Mouse (Mus musculus) neural tube, embryonic 11.5 days (tissue): ENCODE data around the gene Asnsd1. TPM values are rescaled to one million over a fixed set of nuclear protein-coding genes. Genes with fewer than 3 reads are reported as not detected.
"Not testable (repeated sequence)": the region's sequence is repeated elsewhere in the genome, so short reads cannot be mapped to it uniquely, and the experiment has no call there.

Source experiments
- ATAC-seq: fragments of 200-750 bp; cut with Nextera tagmentation; 2 replicates; pipeline ENCODE4 v1.8.0; 2017; ENCODE audit warnings: moderate number of reproducible peaks, mild to moderate bottlenecking, moderate TSS enrichment, moderate library complexity; ENCODE audit not compliant: insufficient read depth, low FRiP score, low TSS enrichment
- DNase-seq: peaks from one replicate; pipeline ENCODE4 v3.0.0-alpha.2; 2015; ENCODE audit warnings: low spot score
- H3K27ac ChIP-seq: fragments of 300-500 bp; sonication (generic); 2 replicates; pipeline ENCODE4 v1.5.1; 2014; ENCODE audit warnings: low read depth, mild to moderate bottlenecking, low read length
- H3K27me3 ChIP-seq: fragments of 300-500 bp; sonication (generic); 2 replicates; pipeline ENCODE4 v1.6.1; 2014; ENCODE audit warnings: mild to moderate bottlenecking, low read length, mixed read lengths; ENCODE audit not compliant: control insufficient read depth, insufficient read depth
- H3K36me3 ChIP-seq: fragments of 300-500 bp; sonication (generic); 2 replicates; pipeline ENCODE4 v1.6.1; 2014; ENCODE audit warnings: mild to moderate bottlenecking, low read length, moderate library complexity, mixed read lengths; ENCODE audit not compliant: control insufficient read depth, insufficient read depth
- H3K4me1 ChIP-seq: fragments of 300-500 bp; sonication (generic); 2 replicates; pipeline ENCODE4 v1.6.1; 2014; ENCODE audit warnings: low read length, mixed read lengths; ENCODE audit not compliant: control insufficient read depth, insufficient read depth
- H3K4me2 ChIP-seq: fragments of 300-500 bp; sonication (generic); 2 replicates; pipeline ENCODE4 v1.6.1; 2014; ENCODE audit warnings: low read depth, mild to moderate bottlenecking, moderate library complexity
- H3K4me3 ChIP-seq: fragments of 300-500 bp; sonication (generic); 2 replicates; pipeline ENCODE4 v1.5.1; 2014; ENCODE audit warnings: low read depth, low read length
- H3K9ac ChIP-seq: fragments of 300-500 bp; sonication (generic); 2 replicates; pipeline ENCODE4 v1.6.1; 2014; ENCODE audit warnings: mild to moderate bottlenecking, low read length
- H3K9me3 ChIP-seq: fragments of 300-500 bp; sonication (generic); 2 replicates; pipeline ENCODE4 v1.6.1; 2016; ENCODE audit warnings: low read length; ENCODE audit not compliant: control insufficient read depth
- WGBS: fragments of 180-500 bp; shearing (Covaris S2); extraction: QIAGEN DNeasy Blood & Tissue Kit; methylation state at CpG from one replicate; pipeline ENCODE4 v1.1.7; 2014; 5-methylcytosine and 5-hydroxymethylcytosine counted together
- polyA plus RNA-seq: library from polyadenylated mRNA; unstranded; fragments of >200 nt; fragmentation: Nextera tagmentation; extraction: Ambion mirVana; gene quantifications from 2 replicates; pipeline ENCODE4 v1.2.1, GENCODE M21; 2014

The Asnsd1 gene
- polyA plus RNA-seq, 1 experiment from 2014 or later = 96.9 TPM

GRCm38 (mm10) chr1:53337403-53337802 is 15.1 kb downstream of the Asnsd1 start:
- not testable (repeated sequence) for H3K27me3 ChIP-seq, H3K9me3 ChIP-seq, H3K27ac ChIP-seq, H3K4me1 ChIP-seq, DNase-seq, H3K36me3 ChIP-seq, H3K4me2 ChIP-seq, H3K4me3 ChIP-seq, ATAC-seq, H3K9ac ChIP-seq
- WGBS = 71% methylated on average over 2 of the region's 2 CpGs

GRCm38 (mm10) chr1:53335465-53335864 is 17.1 kb downstream of the Asnsd1 start:
- Histone ChIP-seq H3K9me3 (no peaks in the 10 kb centered on the region), H3K4me3 (no peak overlapping the region), H3K36me3 (no peaks in the 10 kb centered on the region), H3K27me3 (no peaks in the 10 kb centered on the region), H3K9ac (no peak overlapping the region), H3K4me1 (no peaks in the 10 kb centered on the region), H3K4me2 (no peak overlapping the region), H3K27ac (no peak overlapping the region)
- ATAC-seq = no peak
- DNase-seq = no peak

- not testable (repeated sequence) for H3K27me3 ChIP-seq, H3K27ac ChIP-seq, H3K4me1 ChIP-seq, H3K36me3 ChIP-seq, H3K4me2 ChIP-seq, H3K9me3 ChIP-seq, H3K9ac ChIP-seq, H3K4me3 ChIP-seq, ATAC-seq, DNase-seq
- WGBS = 82% methylated on average over 5 of the region's 5 CpGs
Measured at GRCm38 (mm10) chr1:53333527-53333926, 19.0 kb downstream of the Asnsd1 start.

GRCm38 (mm10) chr1:53324827-53325494 is 27.6 kb downstream of the Asnsd1 start:
- 93% methylated on average over 5 of the region's 5 CpGs for WGBS
- no peaks in the 10 kb centered on the region for H3K36me3 ChIP-seq
- H3K9ac ChIP-seq = no peak overlapping the region
- H3K27me3 ChIP-seq = no peaks in the 10 kb centered on the region
- ATAC-seq = no peak
- H3K27ac ChIP-seq = no peak overlapping the region
- H3K4me2 ChIP-seq = no peak overlapping the region
- H3K4me3 ChIP-seq = no peak overlapping the region
- no peak for DNase-seq
- no peaks in the 10 kb centered on the region for H3K9me3 ChIP-seq
- H3K4me1 ChIP-seq = no peaks in the 10 kb centered on the region

- no peaks in the 10 kb centered on the region for H3K27me3 ChIP-seq
- no peak overlapping the region for H3K27ac ChIP-seq
- H3K4me1 ChIP-seq = no peaks in the 10 kb centered on the region
- H3K36me3 ChIP-seq = no peaks in the 10 kb centered on the region
- DNase-seq = no peak
- H3K9ac ChIP-seq = no peak overlapping the region
- 95% methylated on average over 1 of the region's 1 CpGs for WGBS
- no peak overlapping the region for H3K4me2 ChIP-seq
- no peak for ATAC-seq
- no peak overlapping the region for H3K4me3 ChIP-seq
- no peaks in the 10 kb centered on the region for H3K9me3 ChIP-seq
Measured at GRCm38 (mm10) chr1:53324277-53324676, 28.3 kb downstream of the Asnsd1 start.

GRCm38 (mm10) chr1:53323254-53323653 is 29.3 kb downstream of the Asnsd1 start:
- no peak for DNase-seq
- Histone ChIP-seq H3K9ac (no peak overlapping the region), H3K4me1 (no peaks in the 10 kb centered on the region), H3K4me3 (no peak overlapping the region), H3K9me3 (no peaks in the 10 kb centered on the region), H3K4me2 (no peak overlapping the region), H3K27me3 (no peaks in the 10 kb centered on the region), H3K27ac (no peak overlapping the region), H3K36me3 (no peaks in the 10 kb centered on the region)
- no peak for ATAC-seq
- WGBS = 92% methylated on average over 5 of the region's 5 CpGs

GRCm38 (mm10) chr1:53321662-53322344 is 30.7 kb downstream of the Asnsd1 start:
- ATAC-seq = no peak
- no peaks in the 10 kb centered on the region for H3K27me3 ChIP-seq
- DNase-seq = no peak
- no peaks in the 10 kb centered on the region for H3K4me1 ChIP-seq
- no peak overlapping the region for H3K4me2 ChIP-seq
- H3K36me3 ChIP-seq = no peaks in the 10 kb centered on the region
- WGBS = 95% methylated on average over 4 of the region's 4 CpGs
- no peaks in the 10 kb centered on the region for H3K9me3 ChIP-seq
- no peak overlapping the region for H3K9ac ChIP-seq
- no peak overlapping the region for H3K27ac ChIP-seq
- H3K4me3 ChIP-seq = no peak overlapping the region

- peak; percentile 99 for ATAC-seq
- H3K4me1 ChIP-seq = no peaks in the 10 kb centered on the region
Measured at GRCm38 (mm10) chr1:53312989-53313967, 39.3 kb downstream of the Asnsd1 start, which contains the start of gene Osgepl1. TSS of gene Osgepl1 (plus strand) at chr1:53313624.

More at GRCm38 (mm10) chr1:53312989-53313967, 39.3 kb downstream of the Asnsd1 start, which contains the start of gene Osgepl1:
- Histone ChIP-seq H3K9me3 (no peaks in the 10 kb centered on the region), H3K4me2 (peak within 1 kb of the TSS; percentile 69), H3K4me3 (peak within 1 kb of the TSS; percentile 63), H3K27me3 (no peaks in the 10 kb centered on the region), H3K9ac (peak within 1 kb of the TSS; percentile 80), H3K27ac (peak within 1 kb of the TSS; percentile 67; the same call in 1 of the 2 replicates), H3K36me3 (no peaks in the 10 kb centered on the region)
- DNase-seq = peak; percentile 90
- 3% methylated on average over 27 of the region's 27 CpGs for WGBS
